Mouse (Mus musculus) ovary, postnatal 36 days (tissue): Measurements from ENCODE around the gene Ercc6l2.
A peak's percentile ranks its signal among the peaks of the same experiment; 100 is the strongest.
"Not testable (repeated sequence)": the region's sequence is repeated elsewhere in the genome, so short reads cannot be mapped to it uniquely, and the experiment has no call there.

ENCODE experiments used
- DNase-seq: peaks from one replicate; pipeline ENCODE4 v3.0.0; 2022; ENCODE audit warnings: low spot score, mixed read lengths

The Ercc6l2 gene

GRCm38 (mm10) chr13:63885532-63885949 lies 70.5 kb downstream of the Ercc6l2 start:
- DNase-seq: no peak

GRCm38 (mm10) chr13:63886429-63887052 lies 71.5 kb downstream of the Ercc6l2 start:
- no peak for DNase-seq

GRCm38 (mm10) chr13:63900679-63901302 lies 85.8 kb downstream of the Ercc6l2 start:
- no peak for DNase-seq

GRCm38 (mm10) chr13:63901303-63901713 lies 86.3 kb downstream of the Ercc6l2 start:
- peak; percentile 64 for DNase-seq

DNA sequence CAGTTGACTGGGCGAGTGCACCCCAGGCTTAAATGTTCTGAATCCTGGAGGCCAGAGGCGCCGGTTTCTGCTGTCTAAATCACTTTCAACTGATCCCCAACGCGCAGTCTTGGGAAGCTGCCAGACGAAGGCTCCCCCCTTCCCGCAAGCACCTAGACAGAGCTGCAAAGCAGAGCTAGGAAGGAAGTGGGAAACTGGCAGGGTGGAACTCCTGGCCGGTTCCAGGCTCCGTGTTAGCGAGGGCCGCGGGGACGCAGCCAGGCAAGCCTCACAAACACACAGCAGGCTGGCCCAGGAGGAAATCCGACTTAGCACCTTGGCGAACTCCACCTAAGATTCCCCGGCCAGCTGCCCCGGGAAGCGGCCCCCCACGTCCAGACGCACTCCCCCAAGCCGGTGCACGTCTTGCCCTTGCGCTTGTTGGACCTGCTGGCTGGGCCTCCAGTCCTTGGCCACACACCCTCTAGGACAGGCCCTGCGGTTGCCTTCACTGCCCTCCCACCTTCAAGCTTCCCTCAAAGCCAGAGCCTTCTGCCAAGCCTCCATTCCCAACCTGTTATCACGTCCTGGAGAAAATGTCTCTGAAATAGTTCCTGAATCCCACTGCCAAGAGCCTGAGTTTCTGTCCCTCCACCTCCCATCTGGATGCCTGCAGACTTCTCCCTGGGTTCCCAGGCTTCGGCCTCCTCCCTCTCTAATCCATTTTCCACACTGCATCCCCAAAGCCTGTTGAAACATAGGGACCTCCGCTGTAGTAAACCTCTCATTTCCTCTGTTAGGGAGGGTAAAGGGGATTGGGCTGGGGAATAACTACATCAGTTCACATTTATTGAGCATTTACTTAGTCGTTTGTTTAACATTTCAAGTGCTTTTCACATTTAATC lies 86.9 kb downstream of the Ercc6l2 start:
- DNase-seq: peak; percentile 53

- DNase-seq: peak; percentile 39
Measured at GRCm38 (mm10) chr13:63906516-63906915, 91.5 kb downstream of the Ercc6l2 start.

- DNase-seq: no peak
Measured at GRCm38 (mm10) chr13:63907437-63907836, 92.4 kb downstream of the Ercc6l2 start.

GRCm38 (mm10) chr13:63910141-63910804 lies 95.2 kb downstream of the Ercc6l2 start:
- no peak for DNase-seq

DNA sequence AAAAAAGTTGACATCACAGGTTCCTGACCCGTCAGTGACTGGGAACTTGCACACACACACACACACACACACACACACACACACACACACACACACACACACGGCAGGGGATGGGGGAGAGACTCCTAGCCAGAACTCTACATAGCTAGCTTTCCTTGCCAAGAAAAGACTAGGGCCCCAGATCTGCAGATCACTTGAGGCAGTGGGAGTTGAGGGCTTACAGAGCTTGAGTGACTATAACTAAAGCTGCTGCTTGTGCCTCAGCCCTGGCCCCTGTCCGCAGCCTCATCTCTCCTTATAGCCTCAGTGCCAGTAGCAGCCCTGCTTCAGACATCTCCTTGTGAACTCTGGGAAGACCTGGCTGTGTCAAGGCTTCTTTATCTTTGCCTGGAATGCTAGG lies 96.6 kb downstream of the Ercc6l2 start:
- no peak for DNase-seq

GRCm38 (mm10) chr13:63913136-63913535 lies 98.1 kb downstream of the Ercc6l2 start:
- no peak for DNase-seq

DNA sequence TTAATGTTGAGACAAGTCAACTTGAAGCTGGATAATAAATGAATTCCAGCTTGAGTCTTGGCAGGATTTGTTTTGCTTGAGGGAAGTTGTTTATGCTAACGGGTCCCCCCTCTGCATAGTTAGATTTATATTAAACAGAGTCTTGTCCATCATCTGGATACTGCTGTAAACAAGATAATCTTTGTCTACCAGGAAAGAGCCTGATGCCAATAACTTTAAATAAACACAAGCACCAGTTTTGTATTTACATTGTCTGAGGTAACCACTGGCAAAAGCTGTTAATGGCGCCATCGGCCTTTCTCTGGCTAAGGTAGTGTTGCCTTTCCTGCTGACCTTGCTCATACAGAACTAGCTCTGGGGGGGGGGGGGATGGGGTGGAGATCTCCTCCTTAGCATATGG lies 100.1 kb downstream of the Ercc6l2 start:
- DNase-seq: no peak

DNA sequence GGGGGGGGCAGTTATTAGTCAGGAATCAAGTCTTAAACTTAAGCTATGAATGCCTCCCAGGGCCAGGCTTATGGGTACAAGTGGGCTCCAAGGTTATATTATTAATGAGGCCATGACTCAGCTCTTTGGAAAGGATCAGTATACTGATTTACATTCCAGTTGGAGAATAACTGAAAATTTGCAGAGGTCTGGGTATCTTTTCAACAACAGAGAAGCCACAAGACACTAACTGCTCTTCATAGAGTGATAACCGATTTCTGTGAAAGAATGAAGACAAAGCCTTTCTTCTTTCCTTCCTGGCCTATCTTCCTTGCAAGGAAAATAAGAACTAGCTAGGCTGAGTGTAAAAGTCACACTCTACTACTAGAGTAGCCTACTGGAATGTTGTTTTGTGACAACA lies 100.6 kb downstream of the Ercc6l2 start:
- DNase-seq: no peak

DNA sequence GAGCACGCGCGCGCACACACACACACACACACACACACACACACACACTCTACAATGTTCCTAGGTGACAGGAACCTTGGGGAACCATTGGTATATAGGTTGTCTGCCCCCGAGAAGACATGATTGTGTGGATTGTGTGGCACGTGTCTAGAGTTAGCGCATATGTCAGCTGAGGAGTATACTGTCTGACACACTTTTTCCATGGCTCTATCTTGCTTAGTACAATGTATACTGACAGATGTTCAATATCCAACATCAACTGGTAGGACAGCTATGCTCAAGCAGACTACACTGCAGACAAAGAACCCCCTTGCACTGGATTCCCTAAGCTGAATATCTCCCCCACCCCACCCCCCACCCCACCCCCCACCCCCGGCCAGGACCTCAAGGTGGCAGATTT lies 101.5 kb downstream of the Ercc6l2 start:
- no peak for DNase-seq

DNA sequence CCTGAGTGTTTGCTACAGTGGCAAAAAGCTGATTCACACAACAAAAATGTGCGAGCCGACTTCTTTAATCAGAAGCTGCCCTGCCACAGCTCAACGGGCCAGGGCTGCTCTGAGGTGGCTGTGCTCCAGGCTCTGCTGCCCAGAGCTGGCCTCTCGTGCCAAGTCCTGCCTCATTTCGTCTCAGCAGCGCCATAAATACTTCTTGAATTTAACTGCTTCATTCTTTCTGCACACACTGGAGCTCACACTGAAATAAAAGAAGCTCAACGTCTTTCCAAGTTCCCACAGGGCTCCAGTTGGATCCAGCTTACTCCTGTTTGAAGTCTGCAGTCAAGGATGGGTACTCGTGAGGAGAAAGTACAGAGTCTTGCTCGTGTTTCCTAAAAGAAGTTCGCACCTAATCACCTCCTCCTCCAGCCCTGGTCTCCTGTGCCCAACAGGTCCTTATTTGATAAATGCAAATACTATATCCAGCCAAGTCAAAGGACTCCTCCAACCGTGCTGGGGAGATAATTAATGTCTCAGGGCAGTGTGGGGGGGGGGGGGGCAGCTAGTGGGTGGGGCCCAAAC lies 102.2 kb downstream of the Ercc6l2 start:
- DNase-seq: peak; percentile 71

GRCm38 (mm10) chr13:63917776-63918621 lies 103.0 kb downstream of the Ercc6l2 start:
- DNase-seq: peak; percentile 60

DNA sequence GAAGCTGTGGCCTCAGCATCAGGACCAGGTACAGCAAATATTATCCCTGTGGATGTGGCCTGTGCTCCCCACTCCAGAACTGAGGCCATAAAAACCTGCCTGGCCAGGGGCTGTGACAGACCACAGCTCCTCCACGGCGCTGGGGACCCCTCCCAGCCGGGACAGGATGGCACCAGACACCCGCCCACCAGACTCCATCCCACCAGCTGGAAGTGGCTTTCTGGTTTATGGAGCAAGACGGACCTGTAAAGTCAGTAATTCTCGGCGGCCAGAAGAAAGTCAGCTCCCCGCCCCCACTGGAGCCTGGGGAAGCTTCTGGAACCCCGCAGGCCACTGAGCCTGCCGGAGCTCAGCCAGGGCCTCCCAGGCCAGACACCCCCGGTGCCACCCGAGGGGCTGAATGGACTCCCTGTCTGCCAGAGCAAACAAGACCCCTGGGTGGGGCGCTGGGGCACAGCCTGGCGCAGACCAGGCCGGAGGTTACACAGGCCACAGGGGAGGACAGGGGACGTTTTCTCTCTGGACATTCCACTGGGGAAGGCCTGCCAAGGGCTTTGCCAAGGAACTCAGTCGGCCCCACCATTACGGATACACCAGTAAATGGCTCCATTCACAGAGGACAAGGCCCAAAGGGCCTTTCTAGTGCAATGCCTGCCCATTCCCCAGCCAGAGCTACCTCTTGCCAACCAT lies 103.8 kb downstream of the Ercc6l2 start:
- DNase-seq: peak; percentile 24

DNA sequence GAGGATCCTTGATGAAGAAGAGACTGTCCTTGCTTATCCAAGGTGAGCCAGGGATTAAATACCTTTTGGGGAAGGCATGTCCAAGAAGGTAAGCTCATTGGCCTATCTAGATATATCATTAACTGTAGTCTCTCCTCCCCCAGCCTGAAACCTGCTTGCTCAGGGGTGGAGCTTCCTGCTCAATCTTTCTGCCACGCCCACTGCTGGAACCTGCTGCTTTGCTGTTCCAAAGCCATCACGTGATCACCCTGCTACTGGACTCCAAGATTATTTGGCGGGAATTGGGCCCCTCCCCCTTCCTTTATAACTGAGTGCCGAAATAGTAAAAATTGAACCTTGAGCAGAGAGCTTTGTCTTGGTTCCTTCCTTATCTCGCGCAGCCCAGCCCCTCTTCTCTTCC lies 109.0 kb downstream of the Ercc6l2 start:
- DNase-seq: not testable (repeated sequence)

- no peak for DNase-seq
Measured at GRCm38 (mm10) chr13:63927326-63927725, 112.3 kb downstream of the Ercc6l2 start.

- DNase-seq: no peak
Measured at GRCm38 (mm10) chr13:63929351-63929750, 114.3 kb downstream of the Ercc6l2 start.

GRCm38 (mm10) chr13:63929917-63930515 lies 115.0 kb downstream of the Ercc6l2 start:
- DNase-seq: no peak
